Mouse (Mus musculus): ENCODE measurements around the gene Rab26.

- TF ChIP-seq CTCF (IDR thresholded peaks at IDR 0.05) (no peak), EP300 (IDR thresholded peaks at IDR 0.05) (no peak)
Observed at GRCm38 (mm10) chr17:24558600-24559099, 24.6 kb upstream of the Rab26 start.
